Mouse (Mus musculus): ENCODE results near the gene Gm33543. TPM values are rescaled to one million over a fixed set of nuclear protein-coding genes. Genes with fewer than 3 reads are reported as not detected.

The Gm33543 gene
- total and polyA plus RNA-seq, 3 experiments = not detected

DNA sequence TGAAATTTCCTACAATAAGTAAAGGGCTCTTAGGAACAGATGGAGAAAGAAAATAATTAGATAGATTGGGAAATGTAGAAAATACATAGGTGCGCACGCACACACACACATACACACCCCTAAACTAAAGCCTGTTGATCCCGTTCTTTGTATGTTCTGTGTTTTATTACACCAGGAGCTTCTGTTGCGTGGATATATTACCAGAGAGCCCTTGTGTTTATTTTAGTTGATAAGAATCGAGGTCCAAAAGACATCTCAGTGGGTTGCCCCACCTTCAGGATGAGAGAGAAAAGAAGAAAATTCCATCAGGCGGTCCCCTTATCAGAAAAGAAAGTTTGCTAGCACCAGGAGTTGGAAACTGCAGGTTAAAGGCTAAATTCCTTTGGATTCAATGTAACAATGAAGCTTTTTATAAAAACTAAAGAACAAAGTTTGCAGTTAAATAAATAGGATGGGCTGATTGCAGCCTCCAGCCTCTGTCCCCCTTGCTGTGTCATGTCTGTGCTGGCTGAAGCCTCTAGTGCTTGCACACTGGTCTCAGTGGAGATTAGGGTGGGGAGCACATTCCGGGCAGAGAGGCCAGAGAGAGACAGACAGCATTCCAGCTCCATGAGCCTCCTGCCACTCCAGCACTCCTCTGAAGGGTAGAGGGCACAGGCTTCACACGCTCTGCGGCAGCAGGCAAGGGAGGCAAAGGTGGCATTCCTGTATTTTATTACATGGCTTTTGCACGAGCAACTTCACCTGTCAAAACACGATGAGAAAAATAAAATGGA, 21.8 kb upstream of the Gm33543 start:
- Histone ChIP-seq H3K79me2 (replicated peaks; ENCODE audit: control insufficient read depth, extremely low read depth, insufficient read depth, poor library complexity, severe bottlenecking) (no peaks in the 10 kb centered on the region), H3K9ac (ENCODE audit: insufficient read depth, low read depth) (no peak overlapping the region), H3K36me3 (replicated peaks in 1 of 2; ENCODE audit: control insufficient read depth in 1 of 2, insufficient read depth in 1 of 2, low read length in 1 of 2) (no peaks in the 10 kb centered on the region), H3K4me3 (replicated peaks in 1 of 3; ENCODE audit: low read depth in 2 of 3, low read length in 2 of 3, poor library complexity in 1 of 3) (no peak overlapping the region), H3K27ac (ENCODE audit: insufficient read depth, low read depth) (no peak overlapping the region), H3K4me2 (ENCODE audit: insufficient read depth, low read depth, poor library complexity, severe bottlenecking) (no peak overlapping the region), H3K4me1 (ENCODE audit: control insufficient read depth in 1 of 2, insufficient read depth in 2 of 2) (peaks cover 6 to 11% of the 10 kb centered on the region in 2 experiments; a peak in 3 of 4 replicates), H3K27me3 (replicated peaks) (no peaks in the 10 kb centered on the region), H3K9me3 (replicated peaks; ENCODE audit: low read length) (no peaks in the 10 kb centered on the region)
- in situ Hi-C loops (cut with MboI; ENCODE audit: low pct_ligation_motif_present, low pct_unique_long_range_greater_than_20kb, low sequenced_read_pairs) (loop anchor here (5.0 kb wide), 1 partner anchor 307 kb away; no protein-coding TSS in a partner anchor), dilution Hi-C loops (cut with MboI; ENCODE audit: extremely low pct_ligation_motif_present, extremely low pct_unique_long_range_greater_than_20kb, low sequenced_read_pairs) (no loop called here)
- no peak for DNase-seq (ENCODE audit: extremely low read depth)
- TF ChIP-seq SMC3 (IDR thresholded peaks at IDR 0.05; ENCODE audit: low read depth, low read length) (no peak), CHD1 (IDR thresholded peaks at IDR 0.05; ENCODE audit: low read depth, low read length) (no peak), NELFE (IDR thresholded peaks at IDR 0.05; ENCODE audit: low read depth, low read length) (no peak), USF1 (IDR thresholded peaks at IDR 0.05; ENCODE audit: low read depth, low read length) (no peak), ZMIZ1 (IDR thresholded peaks at IDR 0.05; ENCODE audit: low read depth, low read length) (no peak), POLR2AphosphoS2 (IDR thresholded peaks at IDR 0.05; ENCODE audit: low read depth, low read length) (no peak), ELF1 (IDR thresholded peaks at IDR 0.05; ENCODE audit: low read depth, low read length) (no peak), JUND (conservative IDR thresholded peaks at IDR 0.05; ENCODE audit: low read depth, low read length) (no peak), MEF2A (IDR thresholded peaks at IDR 0.05; ENCODE audit: borderline replicate concordance, low read depth, low read length) (no peak), HCFC1 (IDR thresholded peaks at IDR 0.05; ENCODE audit: low read depth, low read length) (no peak), RAD21 (IDR thresholded peaks at IDR 0.05; ENCODE audit: low read depth, low read length) (no peak), PAX5 (IDR thresholded peaks at IDR 0.05; ENCODE audit: low read length) (no peak)

DNA sequence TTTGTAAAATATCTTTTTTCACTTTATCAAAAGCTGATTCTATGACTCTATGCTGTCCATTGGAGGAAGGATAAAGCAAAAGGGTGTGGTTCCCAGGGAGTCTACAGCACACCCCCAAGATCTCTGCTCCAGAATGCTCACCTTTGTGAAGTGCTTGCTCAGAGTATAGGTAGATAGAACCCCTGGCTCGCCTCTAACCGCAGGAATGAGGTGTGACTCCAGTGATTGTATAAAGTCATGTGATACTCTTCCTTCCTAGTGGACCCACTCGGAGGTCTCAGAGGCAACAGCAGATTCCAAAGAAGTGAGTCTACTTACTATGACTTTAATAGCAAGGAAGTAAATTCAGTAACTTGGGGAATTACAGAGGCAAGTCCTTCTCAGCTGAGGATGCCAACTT, 19.9 kb upstream of the Gm33543 start:
- H3K4me3 ChIP-seq (replicated peaks in 1 of 3; ENCODE audit: low read depth in 2 of 3, low read length in 2 of 3, poor library complexity in 1 of 3) = no peak overlapping the region
- H3K4me2 ChIP-seq (ENCODE audit: insufficient read depth, low read depth, poor library complexity, severe bottlenecking) = no peak overlapping the region
- H3K79me2 ChIP-seq (replicated peaks; ENCODE audit: control insufficient read depth, extremely low read depth, insufficient read depth, poor library complexity, severe bottlenecking) = no peaks in the 10 kb centered on the region
- no peak overlapping the region for H3K27ac ChIP-seq (ENCODE audit: insufficient read depth, low read depth)
- H3K9me3 ChIP-seq (replicated peaks; ENCODE audit: low read length) = no peaks in the 10 kb centered on the region
- DNase-seq (ENCODE audit: extremely low read depth) = no peak
- TF ChIP-seq MAZ (IDR thresholded peaks at IDR 0.05; ENCODE audit: low read depth, low read length) (no peak), EP300 (IDR thresholded peaks at IDR 0.05; ENCODE audit: low read length) (no peak), IRF4 (IDR thresholded peaks at IDR 0.05; ENCODE audit: low read depth, low read length) (no peak), NELFE (IDR thresholded peaks at IDR 0.05; ENCODE audit: low read depth, low read length) (no peak), ZKSCAN1 (IDR thresholded peaks at IDR 0.05; ENCODE audit: borderline replicate concordance, low read depth, low read length) (no peak), GABPA (IDR thresholded peaks at IDR 0.05; ENCODE audit: insufficient replicate concordance, low read depth, low read length) (no peak), SMC3 (IDR thresholded peaks at IDR 0.05; ENCODE audit: low read depth, low read length) (no peak), POLR2A (IDR thresholded peaks at IDR 0.05; ENCODE audit: low read depth, low read length) (no peak), MAFK (IDR thresholded peaks at IDR 0.05; ENCODE audit: insufficient replicate concordance, low read length) (no peak), UBTF (IDR thresholded peaks at IDR 0.05; ENCODE audit: low read depth, low read length) (no peak), CHD2 (IDR thresholded peaks at IDR 0.05; ENCODE audit: low read length) (no peak), KAT2A (IDR thresholded peaks at IDR 0.05; ENCODE audit: insufficient replicate concordance, low read length) (no peak), MEF2A (IDR thresholded peaks at IDR 0.05; ENCODE audit: borderline replicate concordance, low read depth, low read length) (no peak), ZNF384 (IDR thresholded peaks at IDR 0.05; ENCODE audit: low read depth, low read length) (no peak), MAX (IDR thresholded peaks at IDR 0.05; ENCODE audit: low read length) (no peak), RCOR1 (conservative IDR thresholded peaks at IDR 0.05; ENCODE audit: low read depth, low read length) (no peak), USF2 (conservative IDR thresholded peaks at IDR 0.05; ENCODE audit: low read depth, low read length) (no peak), CTCF (conservative IDR thresholded peaks at IDR 0.05 in 1 of 2, IDR thresholded peaks at IDR 0.05 in 1 of 2; ENCODE audit: low read depth in 2 of 2, low read length in 2 of 2) (no peak)
- dilution Hi-C loops (cut with MboI; ENCODE audit: extremely low pct_ligation_motif_present, extremely low pct_unique_long_range_greater_than_20kb, low sequenced_read_pairs) (no loop called here), in situ Hi-C loops (cut with MboI; ENCODE audit: low pct_ligation_motif_present, low pct_unique_long_range_greater_than_20kb, low sequenced_read_pairs) (loop anchor here (5.0 kb wide), 1 partner anchor 305 kb away; no protein-coding TSS in a partner anchor)
- peaks cover 6 to 11% of the 10 kb centered on the region in 2 experiments; a peak in 3 of 4 replicates for H3K4me1 ChIP-seq (ENCODE audit: control insufficient read depth in 1 of 2, insufficient read depth in 2 of 2)
- no peak overlapping the region for H3K9ac ChIP-seq (ENCODE audit: insufficient read depth, low read depth)
- H3K27me3 ChIP-seq (replicated peaks) = no peaks in the 10 kb centered on the region
- no peaks in the 10 kb centered on the region for H3K36me3 ChIP-seq (replicated peaks in 1 of 2; ENCODE audit: control insufficient read depth in 1 of 2, insufficient read depth in 1 of 2, low read length in 1 of 2)

Data from CH12.LX (cell line).